Mouse (Mus musculus): ENCODE measurements around the gene Slc5a10.

DNA sequence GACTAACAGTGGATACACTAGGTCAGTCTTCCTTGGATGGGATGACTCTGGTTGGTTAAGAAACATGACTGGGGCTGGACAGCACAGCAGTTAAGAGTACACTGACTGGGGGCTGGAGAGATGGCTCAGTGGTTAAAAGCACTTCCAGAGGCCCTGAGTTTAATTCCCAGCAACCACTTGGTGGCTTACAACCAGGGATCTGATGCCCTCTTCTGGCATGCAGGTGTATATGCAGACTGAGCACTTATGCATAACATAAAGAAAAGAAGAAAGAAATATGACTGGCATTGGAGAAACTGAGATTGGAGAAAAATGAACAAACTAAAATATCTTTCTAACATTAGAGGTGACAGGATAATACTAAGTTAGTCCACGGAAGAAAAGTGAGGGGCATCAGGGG, 19.9 kb upstream of the Slc5a10 start:
- TF ChIP-seq POLR2A (IDR thresholded peaks at IDR 0.05; ENCODE audit: borderline replicate concordance, low read depth, low read length) (no peak), CTCF (IDR thresholded peaks at IDR 0.05; ENCODE audit: low read depth, low read length) (no peak)
